Mouse (Mus musculus) cerebral cortex, adult 2 months (tissue): ENCODE results near the gene Gls.

Experiments used
- WGBS: fragments of 180-500 bp; shearing (Covaris S2); methylation state at CpG from one replicate; pipeline ENCODE4 v1.1.7; 2018; 5-methylcytosine and 5-hydroxymethylcytosine counted together

Gls gene

DNA sequence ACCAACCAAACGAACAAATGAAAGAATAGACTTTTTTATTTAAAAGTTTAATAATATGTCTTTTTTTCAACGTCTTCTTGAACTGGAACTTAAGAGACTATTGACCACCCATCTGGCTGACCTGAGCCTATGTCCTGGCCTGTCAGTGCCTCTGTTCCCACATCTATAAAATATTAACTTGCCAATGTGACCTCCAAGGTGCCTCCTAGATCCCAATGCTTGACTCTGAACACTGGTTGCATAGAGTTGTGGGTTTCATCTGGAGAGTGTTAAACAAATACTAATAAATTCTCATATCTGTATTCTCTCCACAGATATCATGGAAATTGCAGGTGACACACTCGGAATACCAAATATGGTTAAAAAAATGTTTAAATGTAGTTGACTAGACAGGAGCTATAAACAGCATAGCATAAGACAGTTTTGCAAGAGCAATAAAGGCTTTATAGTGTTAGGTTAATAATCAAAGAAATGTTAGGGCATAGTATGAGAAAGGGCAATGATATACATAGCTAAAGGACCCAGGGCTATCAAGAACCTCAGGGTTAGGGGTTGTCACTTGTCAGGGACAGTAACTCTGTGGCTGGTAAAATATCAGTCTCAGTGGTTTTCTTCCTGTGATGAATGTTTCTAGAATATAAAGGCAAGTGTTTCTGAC lies 16.0 kb upstream of the Gls start:
- WGBS: 94% methylated on average over 3 of the region's 3 CpGs

DNA sequence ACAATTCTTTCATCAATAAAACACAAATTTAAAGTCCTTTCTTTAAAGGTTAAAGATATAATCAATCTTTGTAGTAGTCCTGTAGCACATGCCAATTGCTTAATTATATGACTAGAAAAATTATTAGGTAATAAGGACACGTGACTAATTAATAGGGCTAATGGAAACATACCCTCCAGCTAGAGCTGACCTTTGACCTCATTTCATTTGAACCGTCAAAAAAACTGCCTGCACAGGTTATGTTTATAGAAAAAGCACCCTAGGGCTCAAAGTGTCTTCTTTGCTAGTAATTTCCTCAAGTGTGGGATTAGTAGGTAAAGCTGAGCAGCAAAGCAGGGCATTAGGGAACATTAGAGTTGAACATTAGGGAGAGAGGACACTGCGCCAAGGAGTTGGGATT lies 9.2 kb upstream of the Gls start:
- 64% methylated on average over 3 of the region's 3 CpGs for WGBS

DNA sequence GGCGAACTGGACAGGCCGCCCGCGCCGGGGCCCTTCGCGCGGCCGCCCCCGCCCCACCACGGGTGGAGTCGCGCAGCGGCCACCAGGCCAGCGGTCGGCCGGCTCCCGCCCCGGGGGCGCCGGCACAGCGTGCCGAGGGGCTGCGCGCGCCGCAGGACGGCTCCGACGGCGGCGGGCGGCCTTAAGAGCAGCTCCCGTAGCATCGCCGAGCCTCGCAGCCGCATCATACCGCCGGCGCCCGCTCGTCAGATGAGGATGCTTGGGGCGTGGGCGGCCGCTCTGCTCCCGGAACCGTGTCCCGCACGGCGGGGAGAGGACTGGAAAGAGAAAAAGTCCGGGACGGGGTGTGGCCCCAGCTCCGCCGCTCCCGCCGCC lies 279 bp downstream of the Gls start:
- WGBS: under 1% methylated on average over 57 of the region's 57 CpGs

DNA sequence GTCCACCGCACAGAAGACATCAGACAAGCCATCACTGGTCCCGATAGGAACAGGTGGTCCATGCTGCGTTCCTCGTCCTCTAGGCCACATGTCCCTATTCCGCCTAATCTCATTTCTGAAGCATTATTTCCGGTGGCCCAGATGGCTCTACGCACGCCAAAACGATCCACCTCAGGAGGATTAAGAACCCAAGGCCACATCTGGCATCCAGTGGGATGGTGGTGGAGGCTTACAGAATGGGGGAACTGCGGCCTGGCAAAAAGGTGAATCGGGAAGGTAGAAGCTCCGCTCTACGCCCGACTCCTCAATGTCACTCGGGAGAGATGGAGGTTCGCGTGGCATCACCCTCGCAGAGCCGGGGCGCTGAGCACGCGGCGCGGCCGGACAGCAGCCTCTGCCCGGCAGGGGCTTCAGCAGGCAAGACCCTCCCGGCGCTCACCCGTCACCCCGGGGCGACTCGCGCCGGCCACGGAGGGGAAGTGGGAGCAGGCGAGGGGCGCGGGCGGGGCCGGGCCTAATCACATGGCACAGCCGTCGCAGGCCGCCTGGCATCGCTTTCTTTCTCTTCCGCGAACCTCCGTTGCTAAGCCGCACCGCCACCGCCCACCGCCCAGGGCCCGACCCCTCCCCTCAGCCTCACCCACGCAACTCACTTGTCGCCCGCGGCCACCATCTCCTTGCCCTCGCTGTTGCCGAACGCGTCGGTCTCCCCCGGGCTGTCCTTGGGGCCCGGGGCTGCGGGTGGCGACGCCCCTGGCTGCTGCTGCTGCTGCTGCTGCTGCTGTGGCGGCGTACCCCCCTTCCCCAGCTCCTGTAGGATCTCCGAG lies 880 bp downstream of the Gls start:
- under 1% methylated on average over 67 of the region's 69 CpGs for WGBS

DNA sequence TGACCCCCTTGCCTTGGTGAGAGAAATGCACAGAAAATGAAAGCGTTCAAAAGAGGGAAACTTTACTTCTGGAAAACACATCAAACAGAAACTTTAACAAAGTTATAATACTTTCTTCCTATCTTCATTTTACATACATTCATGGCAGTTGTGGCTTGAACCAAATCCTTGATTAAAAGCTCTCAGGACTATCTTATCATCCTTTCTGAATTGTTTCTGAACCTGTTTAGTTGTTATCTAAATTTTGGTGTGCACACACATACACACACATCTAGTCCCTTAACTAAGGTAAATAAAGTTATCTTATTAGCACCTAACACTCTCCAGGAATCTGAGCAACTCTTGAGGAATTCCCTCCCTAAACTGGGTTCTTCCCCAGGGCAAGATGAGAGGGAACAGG lies 2.6 kb downstream of the Gls start:
- 32% methylated on average over 1 of the region's 1 CpGs for WGBS

DNA sequence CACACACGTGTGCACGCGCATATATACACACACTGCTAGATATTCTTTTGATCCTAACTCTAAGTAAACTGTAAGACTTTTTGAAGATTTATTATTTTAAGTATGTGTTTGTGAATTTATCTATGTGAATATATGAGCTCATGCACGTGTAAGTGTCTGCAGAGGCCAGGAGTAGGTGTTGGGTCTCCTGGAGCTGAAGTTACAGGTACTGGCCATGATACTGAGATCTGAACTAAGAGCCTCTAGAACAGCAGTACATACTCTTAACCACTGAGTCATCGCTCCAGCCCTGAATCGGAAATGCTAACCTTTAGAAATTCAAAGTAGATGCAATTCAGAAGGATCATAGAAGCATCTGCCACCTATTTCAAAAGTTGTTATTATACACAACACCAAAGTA lies 4.9 kb downstream of the Gls start:
- WGBS: 59% methylated on average over 6 of the region's 6 CpGs

DNA sequence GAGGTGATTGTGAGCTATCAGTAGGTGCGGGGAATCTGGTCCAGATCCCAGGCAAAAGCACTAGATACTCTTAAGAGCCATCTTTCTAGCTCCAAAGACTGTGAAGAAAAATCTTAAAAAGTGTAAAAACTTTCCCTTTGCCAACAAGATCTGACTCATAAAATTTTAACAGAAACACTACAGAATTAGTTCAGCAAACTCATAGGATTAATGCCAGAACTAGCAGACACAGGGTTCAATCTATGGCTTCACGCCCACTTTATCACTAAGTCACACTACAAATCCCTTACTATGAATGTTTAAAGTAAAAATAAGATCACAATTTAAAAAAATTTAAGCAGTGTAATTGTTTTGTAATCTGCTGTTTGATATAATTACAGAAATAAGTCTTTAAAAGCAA lies 50.0 kb downstream of the Gls start:
- WGBS: 72% methylated on average over 2 of the region's 2 CpGs

DNA sequence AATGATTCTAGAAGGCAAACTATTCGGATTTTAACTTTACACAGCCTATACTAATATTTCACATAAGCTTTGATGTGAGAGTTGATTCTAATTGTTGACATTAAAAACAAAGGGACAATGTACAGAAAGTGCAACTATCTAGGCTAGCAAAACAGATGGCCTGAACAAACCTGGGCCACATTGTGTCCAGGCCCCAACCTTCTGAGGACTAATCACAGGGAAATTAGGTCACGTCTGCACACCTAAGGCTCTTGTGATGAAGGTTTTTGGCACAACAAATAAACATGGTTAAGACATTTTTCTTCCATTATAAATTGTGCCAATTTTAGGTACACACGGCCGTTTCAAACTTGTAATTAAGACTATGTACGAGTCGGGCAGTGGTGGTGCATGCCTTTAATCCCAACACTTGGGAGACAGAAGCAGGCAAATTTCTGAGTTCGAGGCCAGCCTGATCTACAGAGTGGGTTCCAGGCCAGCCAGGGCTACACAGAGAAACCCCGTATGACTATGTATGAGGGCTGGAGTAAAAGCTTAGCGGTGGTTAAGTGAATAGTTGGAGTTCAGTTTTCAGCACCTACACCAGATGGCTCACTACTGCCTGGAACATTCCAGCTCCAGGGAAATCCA lies 53.0 kb downstream of the Gls start:
- WGBS: 87% methylated on average over 9 of the region's 9 CpGs

DNA sequence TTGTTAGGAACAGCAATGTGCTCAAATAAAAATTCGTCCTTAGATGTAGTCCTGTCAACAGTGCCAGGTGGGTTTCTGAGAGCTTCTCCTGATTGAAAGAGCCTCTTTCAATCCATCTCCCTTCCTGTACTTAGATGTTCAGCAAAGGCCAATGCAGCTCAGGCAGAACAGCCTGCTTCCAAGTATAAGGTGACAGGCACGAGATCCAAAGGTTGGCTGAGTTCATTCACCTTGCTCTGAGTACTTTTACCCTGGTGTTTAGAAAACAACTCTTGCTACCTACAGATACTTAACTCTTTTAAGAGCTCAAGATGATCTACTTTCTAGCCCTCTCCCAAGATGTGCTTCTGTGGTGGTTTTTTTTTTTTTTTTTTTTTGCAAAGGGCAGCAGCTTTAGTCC lies 56.0 kb downstream of the Gls start:
- WGBS: 88% methylated on average over 2 of the region's 2 CpGs

DNA sequence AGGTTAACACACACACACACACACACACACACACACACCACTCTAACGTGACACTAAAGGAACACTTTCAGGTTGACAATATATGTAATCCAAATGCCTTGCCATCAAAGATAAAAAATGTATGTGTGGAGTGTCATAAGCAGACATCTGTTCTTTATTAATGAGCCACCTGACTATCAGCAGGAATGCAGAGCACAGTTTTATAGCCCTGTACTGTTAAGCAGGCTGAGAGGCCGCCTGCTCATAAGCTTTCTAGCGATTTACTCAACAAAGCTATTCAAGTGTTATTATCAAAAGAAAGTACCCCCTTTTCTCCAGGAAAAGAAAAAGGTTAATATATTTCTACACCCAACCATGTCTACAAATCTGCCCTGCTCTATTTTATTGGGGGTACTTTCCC lies 57.0 kb downstream of the Gls start:
- WGBS: 80% methylated on average over 3 of the region's 3 CpGs

DNA sequence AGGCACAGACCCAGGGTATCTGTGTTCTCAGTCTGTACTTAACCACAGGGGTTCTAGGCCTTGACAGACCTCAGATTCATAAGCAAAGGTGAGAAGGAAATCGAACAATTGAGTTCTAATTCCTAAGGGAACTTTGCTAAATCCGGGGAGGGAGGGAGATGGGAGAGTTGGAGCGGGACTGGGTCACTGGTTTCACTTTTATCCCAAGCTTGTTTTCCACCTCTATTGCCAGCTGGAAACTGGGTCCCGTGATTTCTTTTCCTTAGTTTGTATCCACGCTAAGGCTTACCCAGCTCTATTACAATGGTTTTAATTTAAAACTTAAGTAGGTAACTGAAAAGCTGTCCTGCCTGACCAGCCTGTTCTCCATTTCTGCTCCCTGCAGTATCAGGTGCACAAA lies 57.7 kb downstream of the Gls start:
- WGBS: 51% methylated on average over 5 of the region's 5 CpGs

DNA sequence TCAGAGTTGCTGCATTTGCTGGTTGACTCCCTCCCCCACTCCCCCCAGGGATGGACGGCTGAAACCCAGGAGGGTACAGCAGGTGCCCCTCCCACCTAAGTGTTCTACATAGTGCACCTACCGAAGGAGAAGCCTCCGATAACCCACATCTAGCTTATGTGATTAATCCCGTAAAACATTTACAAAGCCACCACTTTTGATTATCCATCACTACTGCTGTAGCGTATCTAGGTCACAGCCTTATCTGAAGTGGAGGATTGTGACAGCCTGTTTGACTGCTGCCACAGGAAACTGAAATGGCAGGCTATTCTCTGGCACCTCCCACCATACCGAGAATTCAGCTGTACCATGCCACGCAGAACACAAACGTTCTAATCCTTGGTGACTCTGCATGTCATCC lies 61.8 kb downstream of the Gls start:
- WGBS: 57% methylated on average over 8 of the region's 8 CpGs

DNA sequence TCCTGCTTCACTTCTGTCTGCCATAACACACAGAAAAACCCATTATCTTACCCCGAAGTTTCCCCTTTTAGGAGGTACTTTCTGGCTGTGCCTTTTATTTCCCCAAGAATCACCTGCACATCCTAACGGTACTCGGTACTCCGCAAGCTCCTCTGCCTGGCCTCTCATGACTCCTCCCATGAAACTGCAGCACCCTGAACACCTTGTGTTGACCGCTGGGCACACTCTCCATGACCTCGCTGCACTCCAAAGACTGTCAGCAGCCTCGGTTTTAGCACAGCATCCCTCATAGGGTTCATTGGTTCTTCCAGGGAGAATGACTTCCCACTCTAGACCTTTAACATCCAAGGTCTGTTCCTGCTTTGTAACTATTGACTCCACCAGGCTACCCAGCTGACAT lies 62.3 kb downstream of the Gls start:
- WGBS: 80% methylated on average over 7 of the region's 7 CpGs

DNA sequence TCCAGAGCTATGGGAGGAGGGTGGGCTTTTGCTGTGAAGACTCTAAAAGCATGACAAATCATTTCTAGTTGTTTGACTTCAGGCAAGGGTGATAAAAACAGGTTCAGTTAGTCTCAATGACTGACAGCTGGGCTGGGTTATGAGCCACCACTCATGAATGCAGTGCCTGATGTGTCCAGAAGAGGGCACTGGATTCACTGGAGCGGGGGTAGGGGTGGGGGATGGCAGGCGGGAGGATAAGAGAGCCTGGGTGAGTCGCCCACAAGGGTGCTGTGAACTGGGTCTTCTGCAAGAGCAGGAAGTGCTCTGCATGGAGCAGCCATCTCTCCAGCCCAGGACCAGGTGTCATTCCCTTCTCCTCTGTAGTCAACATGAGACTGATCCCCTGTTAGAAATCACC lies 63.0 kb downstream of the Gls start:
- WGBS: 16% methylated on average over 3 of the region's 3 CpGs

DNA sequence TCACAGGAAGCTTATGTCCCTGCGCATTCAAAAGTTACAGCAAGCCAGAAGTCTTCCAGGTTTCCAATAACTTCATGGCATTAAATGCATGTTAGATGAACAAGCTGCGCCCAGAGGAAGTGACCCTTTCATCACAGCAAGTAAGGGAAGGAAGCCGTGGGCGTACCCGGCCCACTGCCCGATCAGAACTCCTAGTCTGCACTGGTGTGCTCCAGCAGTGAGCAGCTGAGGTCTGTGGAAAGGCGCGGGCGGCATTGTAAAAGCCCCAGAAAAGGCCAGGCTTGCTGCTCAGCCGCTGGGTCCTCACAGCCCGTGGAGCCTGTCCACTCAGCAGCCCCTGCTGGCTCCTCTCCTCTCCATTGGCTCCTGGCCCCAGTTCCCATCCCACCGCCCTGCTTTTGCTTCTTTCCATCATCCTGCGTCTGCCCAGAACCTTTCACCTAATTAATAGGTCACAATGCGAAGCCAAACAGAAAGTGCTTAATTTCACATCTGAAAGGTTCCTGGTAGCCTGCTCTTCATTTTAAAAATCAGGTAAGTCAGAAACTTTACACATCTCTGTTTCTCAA lies 66.3 kb downstream of the Gls start:
- WGBS: 47% methylated on average over 14 of the region's 14 CpGs

DNA sequence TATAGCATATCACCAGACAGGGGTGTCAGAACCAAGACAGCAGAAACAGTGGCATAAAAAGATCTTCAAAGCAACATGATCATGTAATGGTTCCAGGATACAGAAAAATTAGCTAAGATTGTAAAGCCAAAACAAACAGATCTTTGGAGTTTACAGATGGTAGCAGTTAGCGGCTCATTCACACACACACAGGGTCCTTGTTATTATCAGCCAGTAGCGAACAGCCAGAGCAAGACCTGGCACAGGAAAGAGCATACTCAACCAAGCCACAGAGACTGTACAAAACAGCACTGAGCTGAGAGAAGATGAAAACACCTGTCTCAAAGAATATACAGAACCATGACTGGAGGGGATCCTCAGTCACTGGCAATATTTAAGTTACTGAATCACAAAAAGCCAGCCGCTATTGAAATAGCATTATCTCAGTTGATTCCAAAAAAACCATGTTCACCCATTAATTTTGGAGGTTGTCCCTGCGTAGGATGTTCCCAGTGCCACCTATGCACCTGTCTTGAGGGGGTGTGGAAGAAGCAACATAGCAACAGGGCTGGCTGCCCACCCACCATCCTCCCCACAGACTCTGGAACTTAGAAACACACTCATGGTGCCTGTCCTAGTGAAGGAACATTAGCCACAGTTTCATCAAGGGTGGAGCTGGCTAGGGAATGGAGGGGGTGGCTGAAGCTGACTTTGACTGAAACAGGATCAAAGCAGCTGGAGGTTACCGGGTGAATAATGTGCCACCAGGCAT lies 69.2 kb downstream of the Gls start:
- WGBS: 58% methylated on average over 5 of the region's 5 CpGs

DNA sequence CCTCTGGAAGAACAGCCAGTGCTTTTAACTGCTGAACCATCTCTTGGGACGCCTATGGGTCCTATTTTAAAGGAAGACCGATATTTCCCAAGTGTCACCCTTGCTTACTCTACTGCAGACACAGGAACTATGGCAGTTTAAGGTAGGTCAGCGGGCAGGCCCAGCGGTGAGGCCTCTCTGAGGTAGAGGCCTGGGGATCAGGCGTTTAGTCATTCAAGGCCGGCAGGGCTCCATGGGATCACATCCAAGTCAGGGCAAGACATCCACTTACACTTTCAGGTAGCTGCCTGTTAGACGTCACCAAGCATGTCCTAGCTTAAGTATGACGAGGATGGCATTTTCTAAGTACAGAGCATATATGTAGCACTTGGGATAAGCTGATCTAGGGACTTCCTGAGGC lies 71.9 kb downstream of the Gls start:
- WGBS: 92% methylated on average over 8 of the region's 8 CpGs

DNA sequence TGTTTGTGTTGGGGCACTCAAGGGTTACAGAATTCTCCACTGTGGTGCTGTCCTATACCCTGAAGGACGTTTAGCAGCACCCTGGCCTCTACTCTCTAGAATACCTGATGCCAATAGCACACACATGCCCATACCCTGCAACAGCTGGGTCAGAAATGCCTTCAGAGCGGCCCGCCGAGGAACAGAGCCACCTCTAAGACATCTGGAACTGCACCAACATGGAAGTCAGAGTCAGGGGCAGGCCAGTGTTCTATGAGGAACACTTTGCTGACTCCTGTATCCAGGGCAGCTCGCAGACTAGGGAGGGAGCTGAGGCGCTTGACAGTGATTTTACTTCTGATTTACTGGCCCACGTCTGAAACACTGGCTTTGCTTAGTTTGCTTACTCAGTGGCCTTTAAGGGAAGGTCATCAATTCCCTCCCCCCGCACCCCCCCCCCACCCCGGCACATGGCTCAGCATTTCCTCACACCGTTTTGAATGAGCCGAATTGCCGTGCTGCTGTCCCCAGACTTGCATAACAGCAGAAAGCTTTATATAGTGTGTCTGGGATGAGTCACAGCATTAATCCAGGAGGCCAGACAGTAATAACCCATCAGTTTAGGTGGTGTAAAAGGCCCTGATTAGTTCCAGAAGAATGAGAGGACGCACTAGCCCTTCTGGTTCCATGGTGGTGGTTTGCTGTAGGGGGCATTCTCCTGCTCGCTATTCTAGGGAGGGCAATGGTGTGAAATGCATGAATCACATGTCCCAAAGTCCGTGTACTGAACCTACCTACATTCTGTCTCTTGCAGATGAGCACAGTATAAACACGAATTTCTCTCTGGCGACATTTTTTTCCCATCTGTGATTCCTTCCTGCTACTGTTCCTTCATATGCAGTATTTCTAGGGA lies 74.3 kb downstream of the Gls start:
- whole genome bisulfite sequencing: 60% methylated on average over 17 of the region's 17 CpGs

DNA sequence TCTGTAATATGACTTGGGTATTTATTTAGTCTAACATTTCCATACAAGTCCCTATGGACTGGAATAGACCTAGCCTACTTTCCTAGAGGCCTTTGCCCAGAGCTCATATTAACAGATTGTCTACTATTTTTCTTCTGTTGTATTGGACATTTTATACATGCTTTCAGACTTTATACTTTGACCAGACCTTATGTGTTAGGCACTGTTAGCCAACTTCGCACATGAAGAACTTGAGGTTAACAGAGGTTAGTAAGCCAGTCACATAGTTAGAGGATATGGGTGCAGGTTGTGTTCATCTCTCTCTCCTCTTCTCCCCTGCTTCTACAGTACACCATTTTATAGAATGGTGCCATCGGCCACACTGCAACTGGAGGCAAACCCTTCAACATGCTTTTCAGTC lies 75.0 kb downstream of the Gls start:
- 95% methylated on average over 2 of the region's 2 CpGs for WGBS

DNA sequence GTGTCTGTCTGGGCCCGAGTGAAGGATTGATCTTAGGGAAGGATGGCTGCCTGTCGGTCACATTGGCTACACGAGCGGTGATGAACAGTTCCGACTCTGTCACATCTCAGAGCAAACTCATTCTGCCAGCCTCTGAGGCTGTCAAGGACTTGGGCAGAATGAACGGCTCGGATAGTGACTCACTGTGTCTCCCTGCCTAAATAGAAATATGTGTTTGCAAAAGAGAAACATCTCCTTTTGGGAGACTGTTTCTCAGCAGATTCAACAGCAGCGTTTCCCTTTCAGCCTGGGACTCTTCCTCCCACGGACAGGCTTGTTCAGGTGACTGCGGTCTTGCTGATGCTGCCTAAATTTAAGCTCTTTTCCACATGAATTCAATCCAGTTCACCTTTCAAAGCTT lies 76.7 kb downstream of the Gls start:
- WGBS: 55% methylated on average over 10 of the region's 10 CpGs

DNA sequence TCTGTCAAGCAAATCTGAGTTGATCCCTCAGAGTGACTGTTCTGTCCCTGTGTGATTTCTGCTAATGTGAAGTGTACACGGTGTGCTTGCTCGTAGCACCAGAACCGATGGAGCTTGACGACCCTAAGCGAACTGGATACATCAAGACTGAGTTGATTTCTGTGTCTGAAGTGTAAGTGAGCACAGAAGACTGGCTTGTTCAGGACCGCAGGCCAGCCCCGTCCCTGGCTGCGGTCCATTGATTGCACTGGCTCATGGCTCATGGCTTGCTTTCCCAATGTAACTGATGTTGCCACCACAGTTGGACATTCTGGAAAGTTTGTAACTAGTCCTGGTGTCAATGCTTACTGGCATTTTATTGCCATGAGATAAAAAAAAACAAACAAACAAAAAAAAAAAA lies 78.1 kb downstream of the Gls start:
- WGBS: 80% methylated on average over 8 of the region's 8 CpGs
